Mouse (Mus musculus): ENCODE results near the gene Gm3005.
"Not testable (repeated sequence)": the region's sequence is repeated elsewhere in the genome, so short reads cannot be mapped to it uniquely, and the experiment has no call there.

Gene Gm3005

DNA sequence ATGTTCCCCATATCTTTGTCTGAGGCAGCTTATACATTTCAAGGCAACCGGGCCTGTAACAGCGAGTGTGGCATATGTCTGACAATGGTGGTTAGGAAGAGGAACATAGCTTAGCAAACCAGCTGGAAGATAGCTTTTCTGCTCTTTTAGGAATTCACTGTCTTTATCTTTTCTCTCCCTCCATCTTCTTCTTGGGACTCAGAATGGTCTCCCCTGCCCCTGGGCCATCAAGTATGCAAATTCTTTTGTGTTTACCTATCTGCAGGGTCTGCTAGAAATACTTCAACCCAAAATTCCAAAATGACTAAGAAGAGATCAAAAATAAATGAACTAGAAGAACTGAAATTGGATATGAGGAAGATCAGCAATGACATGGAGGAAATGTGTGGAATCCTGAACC lies at the start of gene Gm3005:
Gene Gm3005 (plus strand): TSS at position 301 of the 400 bp plus-strand sequence.
- not testable (repeated sequence) for DNase-seq

DNA sequence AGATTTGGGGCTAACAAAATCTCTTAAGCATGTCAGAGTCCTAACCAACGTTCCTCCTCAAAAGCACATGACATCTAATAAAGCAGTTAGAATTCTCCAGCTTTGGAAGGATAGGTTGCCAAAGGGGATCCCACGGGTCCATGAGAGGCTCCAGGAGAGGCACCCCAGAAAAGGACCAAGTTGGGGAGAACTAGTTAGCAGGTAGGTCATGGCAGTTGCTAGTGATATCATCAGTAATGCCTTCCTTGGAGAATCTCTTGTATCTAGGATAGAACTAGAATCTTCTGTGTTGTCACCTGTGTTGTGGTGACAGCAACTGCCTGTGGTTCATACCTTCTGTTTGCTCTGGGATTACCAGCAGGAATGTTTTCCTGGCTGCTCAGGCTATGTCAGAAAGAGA lies 33.1 kb upstream of the Gm3005 start, which contains the start of gene Gm10413:
Gene Gm10413 (plus strand): TSS at position 301 of the 400 bp plus-strand sequence.
- DNase-seq = not testable (repeated sequence)

GRCm38 (mm10) chr14:3412314-3412713 lies 15.6 kb upstream of the Gm3005 start, which contains the start of gene Gm10409:
TSS of gene Gm10409 (plus strand) at chr14:3412614.
- not testable (repeated sequence) for DNase-seq

DNA sequence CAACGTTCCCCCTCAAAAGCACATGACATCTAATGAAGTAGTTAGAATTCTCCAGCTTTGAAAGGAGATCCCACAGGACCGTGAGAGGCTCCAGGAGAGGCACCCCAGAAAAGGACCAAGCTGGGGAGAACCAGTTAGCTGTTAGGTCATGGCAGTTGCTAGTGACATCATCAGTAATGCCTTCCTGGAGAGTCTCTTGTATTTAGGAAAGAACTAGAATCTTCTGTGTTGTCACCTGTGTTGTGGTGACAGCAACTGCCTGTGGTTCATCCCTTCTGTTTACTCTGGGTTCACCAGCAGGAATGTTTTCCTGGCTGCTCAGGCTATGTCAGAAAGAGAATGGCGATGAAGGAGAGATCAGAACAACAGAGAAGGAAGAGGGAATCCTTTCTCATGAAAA lies 21.2 kb downstream of the Gm3005 start, which contains the start of gene Gm10408:
Gene Gm10408 (plus strand): TSS at position 301 of the 400 bp plus-strand sequence.
- not testable (repeated sequence) for DNase-seq

DNA sequence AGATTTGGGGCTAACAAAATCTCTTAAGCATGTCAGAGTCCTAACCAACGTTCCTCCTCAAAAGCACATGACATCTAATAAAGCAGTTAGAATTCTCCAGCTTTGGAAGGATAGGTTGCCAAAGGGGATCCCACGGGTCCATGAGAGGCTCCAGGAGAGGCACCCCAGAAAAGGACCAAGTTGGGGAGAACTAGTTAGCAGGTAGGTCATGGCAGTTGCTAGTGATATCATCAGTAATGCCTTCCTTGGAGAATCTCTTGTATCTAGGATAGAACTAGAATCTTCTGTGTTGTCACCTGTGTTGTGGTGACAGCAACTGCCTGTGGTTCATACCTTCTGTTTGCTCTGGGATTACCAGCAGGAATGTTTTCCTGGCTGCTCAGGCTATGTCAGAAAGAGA lies 206.3 kb downstream of the Gm3005 start, which contains the start of gene Gm3012:
Gene Gm3012 (plus strand): TSS at position 301 of the 400 bp plus-strand sequence.
- not testable (repeated sequence) for DNase-seq
